Mouse (Mus musculus): ENCODE data around the gene Sfxn4.
"Not testable (repeated sequence)": the region's sequence is repeated elsewhere in the genome, so short reads cannot be mapped to it uniquely, and the experiment has no call there.

The Sfxn4 gene

DNA sequence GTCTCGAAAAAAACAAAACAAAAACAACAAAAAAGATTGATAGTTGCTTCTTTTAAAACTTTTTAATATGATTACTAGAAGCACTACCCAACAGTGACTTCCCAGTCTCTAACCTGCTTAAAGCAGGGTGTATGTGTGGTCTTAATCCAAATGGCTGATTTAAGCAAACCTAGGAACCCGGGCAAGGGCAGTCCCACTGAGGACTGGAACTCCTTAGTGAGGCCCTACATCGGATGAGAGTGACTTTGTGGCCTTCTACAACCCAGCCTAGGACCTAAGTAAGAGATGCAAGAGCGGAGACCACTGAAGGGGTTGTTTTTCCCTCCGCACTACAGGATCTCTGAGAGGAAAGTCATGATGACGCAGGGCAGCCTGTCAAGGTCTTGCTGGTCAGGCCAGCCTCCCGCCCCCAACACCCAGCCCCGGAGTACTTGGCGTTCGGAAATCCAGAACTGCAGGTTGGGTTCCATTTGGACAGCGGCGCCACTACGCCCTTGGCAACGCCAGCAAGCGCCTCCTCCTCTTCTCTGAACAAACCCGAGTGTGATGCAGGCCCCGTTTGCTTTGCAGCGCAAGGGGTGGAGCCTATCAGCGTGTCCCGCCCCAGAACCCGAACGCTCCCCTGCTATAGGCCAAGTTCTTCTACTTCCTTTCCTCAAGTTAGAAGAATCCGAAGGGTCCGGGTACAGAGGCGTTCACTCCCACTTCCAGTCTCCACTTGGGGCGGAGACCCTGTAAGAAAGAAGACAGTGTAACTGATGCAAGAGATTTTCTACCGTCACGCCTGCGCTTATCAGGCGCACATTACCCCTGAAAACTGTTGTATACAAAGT is at the start of gene Sfxn4:
Gene Sfxn4 (minus strand): TSS at position 612 of the 833 bp plus-strand sequence.
- DNase-seq: peak; percentile 87

DNA sequence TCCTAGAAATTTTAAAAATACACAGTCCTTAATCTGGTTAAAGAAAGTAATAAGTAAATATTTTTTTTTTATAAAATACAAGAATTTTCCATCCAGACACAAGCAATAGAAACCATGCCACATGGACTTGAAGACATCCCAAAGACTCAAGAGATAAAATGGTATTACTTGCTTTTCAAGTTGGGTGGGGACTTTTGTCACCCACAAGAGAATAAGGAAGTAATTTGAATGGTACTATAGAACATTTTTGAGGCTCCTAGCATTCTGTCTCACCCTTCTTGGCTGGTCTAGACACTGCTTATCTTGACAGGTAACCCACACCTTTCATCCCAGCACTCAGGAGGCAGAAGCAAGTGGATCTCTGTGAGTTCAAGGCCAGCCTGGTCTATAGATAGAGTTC is 49.0 kb upstream of the Sfxn4 start:
- no peak for DNase-seq

DNA sequence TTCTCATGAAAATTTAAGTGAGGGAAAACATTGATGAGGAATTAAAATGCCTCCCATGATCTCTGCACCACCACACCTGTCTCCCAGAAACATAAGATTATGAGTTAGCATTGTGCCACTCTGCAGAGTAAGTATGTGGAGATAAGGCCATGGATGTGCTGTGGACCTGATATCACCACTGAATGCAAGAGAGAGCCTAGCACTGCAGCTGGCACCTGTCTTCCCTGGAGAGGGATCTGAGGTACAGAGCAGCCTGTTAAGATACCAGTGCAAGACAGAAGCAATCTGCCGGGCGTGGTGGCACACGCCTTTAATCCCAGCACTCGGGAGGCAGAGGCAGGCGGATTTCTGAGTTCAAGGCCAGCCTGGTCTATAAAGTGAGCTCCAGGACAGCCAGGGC is 44.2 kb upstream of the Sfxn4 start:
- DNase-seq: no peak

DNA sequence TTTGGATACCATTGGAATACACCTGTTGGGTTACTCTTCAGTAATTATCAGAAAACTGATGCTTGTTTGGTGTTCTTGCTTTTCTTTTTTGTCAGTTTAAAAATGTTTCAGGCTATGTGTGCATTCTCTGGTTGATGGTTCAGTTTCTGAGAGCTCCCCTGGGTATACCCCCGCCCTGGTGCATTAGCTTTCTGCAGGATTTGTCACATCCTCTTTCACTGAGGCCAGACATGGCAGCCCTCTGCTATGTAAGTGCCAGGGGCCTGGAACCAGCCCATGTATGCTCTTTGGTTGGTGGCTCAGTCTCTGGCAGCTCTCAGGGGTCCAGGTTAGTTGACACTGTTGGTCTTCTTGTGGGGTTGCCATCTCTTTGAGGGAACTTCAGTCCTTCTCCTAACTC is 42.7 kb upstream of the Sfxn4 start:
- DNase-seq: no peak

DNA sequence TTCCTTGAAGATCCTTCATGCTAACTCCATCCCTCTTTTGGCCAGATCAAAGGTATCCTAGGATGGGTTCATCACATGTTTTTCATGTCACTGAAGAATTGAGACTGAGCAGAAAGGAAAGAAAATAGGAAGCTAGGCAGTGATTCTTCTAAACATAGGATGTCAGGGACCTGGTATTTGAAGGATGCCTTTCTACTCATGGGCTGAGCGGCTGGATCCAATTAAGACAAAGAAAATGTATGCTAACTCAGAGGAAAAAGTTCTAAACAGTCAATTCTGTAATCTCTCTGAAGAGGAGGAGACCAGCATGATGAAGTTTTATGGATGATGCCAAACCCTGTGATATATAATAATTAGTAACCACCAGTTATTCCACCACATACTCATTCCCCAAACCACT is 41.9 kb upstream of the Sfxn4 start:
- no peak for DNase-seq

DNA sequence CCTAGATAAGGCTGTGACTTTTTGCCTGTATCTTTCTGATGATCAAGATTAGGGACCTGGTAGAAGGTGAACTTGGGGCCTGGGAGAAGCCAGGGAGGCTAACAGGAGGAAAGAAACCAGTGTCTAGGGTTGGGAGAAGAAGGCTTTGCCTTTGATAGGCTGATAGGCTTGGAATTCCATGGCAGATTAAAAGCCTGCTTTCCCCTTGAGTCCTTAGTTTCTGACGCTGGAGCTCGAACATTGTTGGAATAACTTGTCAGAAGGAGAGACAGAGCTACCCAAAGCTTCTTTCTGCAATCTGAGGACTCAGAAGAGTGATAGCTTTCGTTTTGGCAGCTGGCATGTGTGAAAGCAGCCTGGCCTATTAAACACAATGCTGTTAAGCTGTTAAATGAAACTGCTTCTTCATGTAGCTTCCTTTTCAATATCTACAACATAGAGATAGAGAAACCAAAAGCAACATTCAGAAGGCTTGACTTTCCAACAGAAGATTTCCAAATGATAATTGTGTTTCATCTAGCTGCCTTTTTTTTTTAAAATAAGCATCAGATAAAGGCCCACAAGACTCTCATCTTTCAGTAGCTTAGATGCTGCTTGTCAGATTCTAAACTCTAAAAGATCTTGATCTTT is 34.1 kb upstream of the Sfxn4 start:
- no peak for DNase-seq

DNA sequence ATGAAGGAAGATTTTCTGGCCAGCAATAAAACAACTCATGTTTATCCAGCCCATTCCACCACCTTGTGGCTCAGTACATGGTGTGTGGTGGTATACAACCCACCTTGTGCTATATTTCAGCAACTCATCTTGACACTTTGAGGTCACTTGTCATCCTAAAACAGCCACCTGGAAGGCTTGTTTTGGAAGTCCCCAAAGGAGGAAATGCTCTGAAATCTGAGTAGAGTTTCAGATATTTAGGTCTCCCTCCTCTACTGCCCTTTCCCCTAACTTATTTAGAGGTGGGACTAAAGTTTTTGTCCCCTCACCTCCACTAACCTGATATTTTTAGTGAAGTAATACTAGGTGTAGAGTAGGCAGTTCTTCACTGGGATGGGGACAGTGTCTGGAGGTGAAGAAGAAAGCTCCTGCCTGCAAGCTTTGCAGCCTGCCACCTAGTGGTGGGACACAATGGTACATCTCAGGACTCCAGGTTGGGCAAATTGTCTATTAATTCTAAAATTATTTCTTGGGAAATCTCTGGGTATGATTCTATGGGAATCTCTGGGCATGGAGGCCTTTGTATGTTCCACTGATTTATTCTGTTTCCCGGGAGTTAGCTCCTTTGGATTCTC is 30.8 kb upstream of the Sfxn4 start:
- peak; percentile 42 for DNase-seq

DNA sequence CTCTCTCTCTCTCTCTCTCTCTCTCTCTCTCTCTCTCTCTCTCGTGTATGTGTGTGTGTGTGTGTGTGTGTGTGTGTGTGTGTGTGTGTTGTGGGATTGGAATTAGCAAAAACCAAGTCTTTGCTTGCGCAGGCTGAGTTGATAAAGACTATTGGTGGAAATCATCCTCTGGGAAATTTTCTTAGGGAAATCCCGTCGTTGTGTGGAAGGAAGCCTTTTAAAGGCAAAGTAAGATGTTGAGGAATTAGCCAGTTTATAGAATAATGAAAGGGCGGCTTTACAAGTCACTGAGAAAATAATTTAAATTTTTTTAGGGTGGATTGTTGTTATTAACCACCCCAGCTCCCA is 29.8 kb upstream of the Sfxn4 start:
- DNase-seq: no peak

DNA sequence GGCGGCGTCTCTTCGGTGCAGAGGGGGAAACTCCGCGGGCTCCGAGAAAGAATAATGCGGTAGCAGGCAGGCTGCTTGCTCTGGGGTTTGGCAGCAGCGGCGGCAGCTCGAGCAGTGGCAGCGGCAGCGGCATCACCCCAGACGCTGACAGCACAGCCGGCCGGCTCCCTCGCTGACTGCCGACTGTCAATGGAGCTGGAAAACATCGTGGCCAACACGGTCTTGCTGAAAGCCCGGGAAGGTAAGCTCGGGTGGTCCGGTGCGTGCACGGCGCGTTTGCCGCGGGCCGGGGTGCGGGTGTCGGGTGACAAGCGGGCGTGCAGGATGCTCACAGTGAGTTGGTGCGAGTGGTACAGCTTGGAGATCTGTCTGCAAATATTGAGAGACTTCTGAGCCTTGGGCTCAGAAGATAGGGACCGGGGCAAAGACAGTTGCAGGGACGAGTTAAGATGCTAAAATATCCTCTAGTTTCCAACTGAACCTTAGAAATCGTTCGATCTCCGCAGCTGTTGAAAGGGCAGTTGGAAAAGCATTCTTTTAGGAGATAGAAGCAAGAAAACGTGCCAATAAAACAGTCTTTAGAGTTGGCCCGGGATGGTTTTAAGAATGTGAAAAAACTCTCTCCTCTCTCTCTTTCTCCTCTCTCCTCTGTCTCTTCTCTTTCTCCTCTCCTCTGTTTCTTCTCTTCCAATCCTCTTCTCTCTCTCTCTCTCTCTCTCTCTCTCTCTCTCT is 29.3 kb upstream of the Sfxn4 start:
- DNase-seq: peak; percentile 73

DNA sequence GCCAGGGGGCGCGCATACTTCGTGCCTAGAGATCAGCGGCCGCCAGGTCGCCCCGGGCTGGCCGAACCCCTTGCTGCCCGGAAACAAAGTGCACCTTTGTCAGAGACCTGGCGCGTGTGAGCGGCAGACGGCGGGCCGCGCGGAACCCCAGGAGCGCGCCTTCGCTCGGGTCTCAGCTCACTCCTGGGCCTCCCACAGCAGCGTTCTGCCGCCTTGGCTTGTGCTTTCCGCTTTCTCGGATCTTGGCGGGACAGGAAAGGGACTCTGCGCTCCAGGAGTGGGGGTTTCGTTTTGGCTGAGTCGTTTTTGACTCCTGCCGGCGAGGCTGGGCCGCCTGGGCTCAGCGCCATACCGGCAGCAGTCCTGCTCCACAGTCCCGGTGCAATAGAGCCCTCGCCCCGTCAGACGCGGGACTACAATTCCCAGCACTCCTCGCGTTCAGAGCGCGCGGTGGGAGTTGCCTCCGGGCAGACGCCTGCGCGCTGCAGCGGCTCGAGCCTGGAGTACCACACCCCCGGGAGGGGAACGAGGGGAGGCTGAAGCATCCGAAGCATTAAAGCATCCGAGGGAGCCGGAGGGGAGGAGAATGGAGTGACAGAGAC is 28.5 kb upstream of the Sfxn4 start, which contains the start of gene Grk5:
Gene Grk5 (plus strand): TSS at position 36 of the 602 bp plus-strand sequence.
- peak; percentile 93 for DNase-seq

DNA sequence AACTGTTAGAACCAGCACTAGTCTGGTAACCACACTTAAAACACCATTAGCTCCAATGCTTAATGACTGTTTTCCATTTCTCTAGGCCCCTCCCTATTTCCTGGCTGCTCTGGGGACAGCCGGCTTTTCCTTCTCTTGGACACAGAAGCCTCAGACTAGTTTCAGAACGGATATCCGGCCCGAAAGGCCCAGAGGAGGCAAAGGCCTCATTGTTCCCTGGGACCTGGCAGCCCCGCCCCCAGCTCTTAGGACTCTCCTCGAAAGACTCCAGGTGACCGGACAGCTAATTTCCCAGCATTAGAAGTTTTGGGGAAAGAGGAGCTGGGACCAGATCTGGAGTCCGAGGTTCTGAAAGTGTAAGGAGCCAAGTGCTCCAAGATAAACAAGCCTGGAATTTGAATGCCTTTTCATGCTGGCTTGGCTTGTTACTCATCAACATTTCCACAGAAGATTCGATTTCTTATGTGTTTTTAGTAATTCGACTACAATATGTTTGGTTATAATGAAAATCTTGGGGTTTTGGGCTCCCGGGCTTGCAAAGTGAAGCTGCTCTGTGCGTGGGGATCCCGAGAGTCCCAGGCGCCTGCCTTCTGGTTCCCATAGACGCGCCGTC is 27.9 kb upstream of the Sfxn4 start:
- peak; percentile 7 for DNase-seq

DNA sequence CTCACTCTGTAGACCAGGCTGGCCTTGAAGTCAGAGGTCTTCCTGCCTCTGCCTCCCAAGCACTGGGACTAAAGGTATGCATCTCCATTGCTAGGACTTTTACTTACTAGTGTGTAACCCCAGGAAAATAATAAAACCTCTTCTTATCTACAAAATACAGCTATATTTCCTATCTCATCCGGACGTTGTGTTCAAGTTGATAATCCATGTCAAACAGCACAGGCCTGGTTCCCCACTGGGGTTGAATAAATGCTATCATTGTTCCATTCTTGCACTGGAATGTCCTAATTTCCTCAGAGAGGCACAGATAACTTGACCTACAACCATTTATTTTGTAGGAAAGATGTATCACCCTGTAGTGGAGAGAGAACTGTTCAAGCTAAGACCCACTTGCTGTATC is 26.4 kb upstream of the Sfxn4 start:
- DNase-seq: no peak

DNA sequence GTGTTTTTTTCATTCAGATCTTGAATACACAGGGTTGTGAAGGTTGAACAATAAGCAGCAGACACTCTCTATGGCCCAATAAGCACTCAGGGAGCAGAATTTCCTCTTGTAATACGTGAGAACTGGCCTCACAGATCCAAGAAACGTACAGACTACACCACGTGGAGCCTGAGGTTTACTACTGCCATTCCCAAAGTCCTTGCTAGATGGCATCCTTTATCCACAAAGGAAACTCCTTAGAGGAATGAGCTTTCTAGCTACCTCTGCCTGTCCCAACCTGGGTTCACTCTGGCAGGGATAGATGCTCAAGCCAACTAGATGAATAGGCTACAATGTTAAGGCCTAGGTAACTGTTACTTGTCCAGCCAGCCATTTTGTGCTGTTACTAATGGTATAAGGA is 21.9 kb upstream of the Sfxn4 start:
- DNase-seq: peak; percentile 26

DNA sequence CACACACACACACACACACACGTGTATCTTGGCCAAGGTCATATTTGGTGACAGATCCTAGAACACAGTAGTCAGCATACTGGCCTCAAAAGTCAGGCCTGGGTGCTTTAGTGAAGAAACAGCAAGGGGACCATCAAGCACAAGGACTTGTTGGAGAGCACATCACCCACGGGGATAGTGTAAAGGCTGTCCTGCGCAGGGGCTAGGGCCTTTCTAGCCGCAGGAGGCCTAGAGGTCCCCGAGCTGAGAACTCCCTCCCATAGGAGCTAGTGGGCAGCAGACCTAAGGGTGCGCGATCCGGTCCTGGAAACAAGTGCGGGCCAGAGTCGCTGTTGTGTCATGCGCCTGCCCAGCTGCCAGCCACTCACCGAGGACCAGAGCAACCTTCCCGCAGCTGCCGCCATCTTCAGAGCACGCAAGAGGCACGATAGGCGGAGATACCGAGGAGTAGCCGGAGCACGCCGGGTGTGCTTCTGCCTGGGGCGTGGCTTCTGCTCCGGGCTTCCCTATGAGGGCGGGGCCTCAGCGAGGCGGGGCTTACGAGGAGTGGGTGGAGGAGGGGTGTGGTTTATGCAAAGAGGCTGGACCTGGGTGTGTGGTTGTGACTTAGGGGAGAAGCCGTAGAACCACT is 12.9 kb upstream of the Sfxn4 start, which contains the start of gene Prdx3:
Gene Prdx3 (minus strand): TSS at position 493 of the 631 bp plus-strand sequence.
- peak; percentile 95 for DNase-seq

DNA sequence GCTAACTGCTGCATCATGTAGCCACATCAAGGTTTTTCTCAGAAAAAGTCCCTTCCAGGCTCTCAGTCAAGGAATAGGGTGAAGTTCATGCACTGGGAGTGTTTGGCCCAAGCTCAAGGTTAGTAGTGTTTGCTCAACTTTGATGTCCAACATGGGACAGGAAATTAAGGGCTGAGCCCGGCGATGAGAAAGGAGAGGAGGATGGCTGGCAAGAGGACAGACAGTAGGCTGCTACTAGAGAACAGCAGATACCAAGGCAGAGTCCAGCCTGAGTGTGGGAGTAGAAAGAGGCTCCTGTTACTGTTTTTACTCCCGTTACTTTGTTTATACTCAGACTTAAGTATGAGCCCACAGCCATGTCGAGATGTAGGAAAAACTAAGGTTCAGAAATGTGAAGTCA is 12.2 kb upstream of the Sfxn4 start:
- DNase-seq: peak; percentile 8

DNA sequence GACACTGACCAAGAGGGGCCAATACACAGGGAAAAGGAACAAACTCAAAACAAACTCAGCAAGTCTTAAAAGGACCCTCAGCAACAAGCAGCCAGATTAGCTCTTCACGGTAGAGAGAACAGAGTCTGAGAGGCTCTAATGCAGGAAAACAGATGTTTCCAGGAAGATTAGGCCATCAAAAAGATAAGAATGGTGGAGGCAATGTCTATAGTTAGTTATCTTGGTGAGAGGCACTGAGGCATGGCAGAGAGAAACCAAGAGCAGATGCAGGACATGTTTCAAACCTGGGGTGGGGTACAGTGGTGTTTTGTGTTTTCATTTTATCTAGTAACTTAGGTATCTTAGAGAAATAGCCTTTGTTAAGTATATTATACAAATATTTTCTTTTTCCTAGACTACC is 11.0 kb upstream of the Sfxn4 start:
- DNase-seq: no peak

DNA sequence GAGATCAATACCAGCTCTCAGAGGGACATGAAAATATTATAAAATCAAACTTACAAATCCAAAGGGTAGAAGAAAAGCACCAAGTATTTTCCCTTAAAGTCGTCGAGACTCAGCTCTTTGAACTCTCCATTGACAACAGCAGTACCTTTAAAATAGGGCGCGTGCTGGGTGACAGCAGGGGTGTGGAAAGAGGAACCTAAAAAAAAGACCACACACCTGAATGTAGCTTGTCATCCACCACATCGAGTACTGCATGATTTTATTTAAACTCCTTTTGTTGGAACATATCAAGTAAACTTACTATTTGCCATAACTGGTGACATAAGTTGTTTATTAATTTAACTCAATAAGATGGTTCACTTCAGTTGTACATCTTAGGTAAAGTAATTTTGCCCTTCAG is 10.1 kb upstream of the Sfxn4 start:
- no peak for DNase-seq

DNA sequence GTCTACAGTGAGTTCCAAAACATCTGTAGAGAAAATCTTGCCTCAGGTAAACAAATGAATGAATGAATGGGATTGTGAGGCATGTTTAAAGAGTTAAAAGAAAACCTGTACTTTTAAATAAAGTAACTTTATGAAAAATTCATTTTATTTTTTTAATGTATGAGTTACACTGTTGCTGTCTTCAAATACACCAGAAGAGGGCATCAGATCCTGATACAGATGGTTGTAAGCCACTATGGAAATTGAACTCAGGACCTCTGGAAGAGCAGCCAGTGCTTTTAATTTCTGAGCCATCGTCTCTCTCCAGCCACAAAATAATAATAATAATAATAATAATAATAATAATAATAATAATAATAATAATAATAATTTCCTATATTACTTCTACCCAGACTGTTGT is 9.2 kb upstream of the Sfxn4 start:
- DNase-seq: no peak

DNA sequence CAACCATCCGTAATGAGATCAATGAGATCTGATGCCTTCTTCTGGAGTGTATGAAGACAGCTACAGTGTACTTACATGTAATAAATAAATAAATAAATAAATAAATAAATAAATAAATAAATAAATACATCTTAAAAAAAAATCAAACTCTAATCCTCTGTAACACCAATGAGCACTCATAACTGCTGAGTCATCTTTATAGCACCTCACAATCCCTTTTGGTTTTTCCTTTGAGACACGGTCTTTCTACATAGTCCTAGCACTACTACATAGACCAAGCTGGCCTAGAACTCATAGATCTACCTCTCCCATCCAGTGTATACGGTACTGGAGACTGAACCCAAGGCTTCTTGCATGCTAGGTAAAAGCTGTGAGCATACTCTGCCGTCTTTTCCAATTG is 4.9 kb upstream of the Sfxn4 start:
- not testable (repeated sequence) for DNase-seq

DNA sequence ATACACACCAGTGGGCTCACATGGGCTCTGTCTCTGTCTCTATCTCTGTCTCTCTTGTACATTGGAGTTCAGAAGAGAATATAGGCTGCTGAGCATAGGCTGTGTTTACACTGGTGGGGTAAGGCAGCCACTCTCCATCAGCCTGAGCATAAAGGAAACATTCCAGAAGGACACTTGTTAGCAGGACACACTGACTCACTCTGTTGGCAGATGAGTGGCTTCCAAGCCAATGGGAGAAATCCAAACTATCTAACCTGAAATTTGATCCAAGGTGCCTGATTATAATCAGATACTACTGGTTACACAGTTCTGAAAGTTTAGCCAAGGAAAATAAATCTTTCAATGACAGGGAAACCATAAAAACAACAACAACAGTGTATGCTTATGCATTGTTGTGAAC is 15.5 kb downstream of the Sfxn4 start:
- no peak for DNase-seq

DNA sequence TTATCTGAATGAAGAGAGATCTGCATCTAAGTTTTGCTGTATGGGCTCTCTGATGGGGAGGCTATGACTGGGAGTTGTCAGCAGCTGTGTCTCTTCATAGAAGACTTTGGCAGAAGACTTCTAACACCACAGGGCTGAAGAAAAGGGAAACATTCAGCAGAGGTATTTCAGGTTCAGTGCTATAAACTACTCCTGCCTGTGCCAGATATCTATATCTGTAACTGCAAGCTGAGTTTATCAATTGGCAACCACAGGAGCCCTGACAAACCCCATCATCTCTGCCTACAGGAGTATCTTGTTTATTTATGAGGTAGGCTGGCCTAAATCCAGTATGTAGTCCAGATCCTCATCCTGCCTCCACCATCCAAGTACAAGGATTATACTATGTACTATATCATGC is 18.0 kb downstream of the Sfxn4 start:
- no peak for DNase-seq

DNA sequence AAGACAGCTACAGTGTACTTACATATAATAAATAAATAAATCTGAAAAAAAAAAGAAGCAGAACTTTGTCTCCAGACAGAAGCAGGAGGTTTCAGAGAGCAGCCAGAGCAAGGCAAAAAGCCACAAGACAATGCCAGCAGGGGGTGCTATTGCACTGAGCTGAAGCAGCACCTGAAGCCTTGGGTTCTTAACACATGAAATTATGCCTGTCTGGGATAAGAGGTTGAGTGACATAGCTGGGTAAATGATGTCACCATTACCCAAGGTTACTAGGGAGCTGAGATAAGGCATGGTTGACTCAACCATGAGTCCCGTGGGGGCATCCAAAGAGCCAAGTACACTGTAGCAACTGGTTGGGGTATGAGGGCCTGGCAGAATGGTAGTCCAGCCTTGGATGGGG is 23.5 kb downstream of the Sfxn4 start:
- peak; percentile 18 for DNase-seq
